8 mouse cellular contexts compared by ENCODE assay signal in the genomic region with DNA sequence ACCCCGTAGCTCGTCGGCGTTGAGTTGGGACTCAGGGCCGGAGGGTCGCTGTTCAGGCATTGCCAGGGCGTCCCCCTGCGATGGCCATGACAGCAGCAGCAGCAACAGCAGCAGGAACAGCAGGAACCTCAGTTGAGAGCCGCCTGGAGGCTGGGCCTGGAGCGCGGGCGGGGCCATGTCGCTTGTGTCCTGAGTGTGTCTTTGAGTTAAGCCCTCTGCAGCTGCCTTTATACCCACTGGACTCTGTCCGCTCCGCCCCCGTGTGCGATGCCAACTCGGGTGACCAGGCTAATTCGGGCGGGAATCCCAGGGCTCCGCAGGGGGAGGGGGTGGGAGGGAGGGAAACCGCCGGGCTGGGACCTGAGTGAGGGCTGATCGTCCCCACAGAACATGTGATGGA. TPM values are rescaled to one million over a fixed set of nuclear protein-coding genes. Genes with fewer than 3 reads are reported as not detected.
A peak's percentile ranks its signal among the peaks of the same experiment; 100 is the strongest.
DNase-seq lines count a peak whose midpoint lies in the region; ATAC-seq and TF ChIP-seq lines count a peak whose summit lies in the region.
"Had no signal": no experiment of that assay in that cellular context is flagged by ENCODE, and none has a peak within 500 bp of the region (broad histone marks: within the 10 kb centered on the region; RNA-seq: fewer than 3 reads in every experiment).

No protein-coding gene starts in this region.

- peak overlapping the region; percentile 84 for H3K4me2 ChIP-seq in intestine, embryonic 15.5 days (replicated peaks)
- H3K4me2 ChIP-seq in liver, postnatal 0 days (ENCODE audit: low read depth, low read length) = peak overlapping the region; percentile 81

- peak overlapping the region; percentile 59; the same call in 1 of the 2 replicates for H3K27ac ChIP-seq in intestine, embryonic 15.5 days
- peak overlapping the region; percentile 89 for H3K27ac ChIP-seq in liver, postnatal 0 days (ENCODE audit: low read depth)

- DNase-seq in MN1 (ENCODE audit: low spot score) = peak; percentile 88
- DNase-seq in liver, postnatal 0 days = peak; percentile 76
- DNase-seq in urinary bladder, postnatal 25 days (ENCODE audit: low spot score) = no peak
- DNase-seq in right cerebral cortex, postnatal 14 days = no peak
- no peak for DNase-seq in gastrocnemius, postnatal 25 days

- peak; percentile 18 for ATAC-seq in intestine, embryonic 15.5 days
- ATAC-seq in liver, postnatal 0 days = peak; percentile 24

- no peaks in the 10 kb centered on the region for H3K9me3 ChIP-seq in E14TG2a.4 (ENCODE audit: low read length)
- no peaks in the 10 kb centered on the region for H3K9me3 ChIP-seq in intestine, embryonic 15.5 days
- H3K9me3 ChIP-seq in liver, postnatal 0 days (ENCODE audit: low read length) = no peaks in the 10 kb centered on the region

- 13% methylated on average over 24 of the region's 24 CpGs for WGBS in intestine, embryonic 15.5 days
- WGBS in liver, postnatal 0 days (ENCODE audit: insufficient replicate concordance) = 20% methylated on average over 18 of the region's 24 CpGs

- no peak for TF ChIP-seq EP300 in liver, postnatal 0 days (IDR thresholded peaks at IDR 0.05; ENCODE audit: low read depth)

- TF ChIP-seq CTCF in E14TG2a.4 (conservative IDR thresholded peaks at IDR 0.05; ENCODE audit: low read length) = no peak
- TF ChIP-seq CTCF in liver, postnatal 0 days (IDR thresholded peaks at IDR 0.05; ENCODE audit: low read depth) = no peak

- peak overlapping the region; percentile 17 for H3K9ac ChIP-seq in intestine, embryonic 15.5 days
- peak overlapping the region; percentile 45; the same call in 1 of the 2 replicates for H3K9ac ChIP-seq in liver, postnatal 0 days (replicated peaks)

- H3K36me3 ChIP-seq in E14TG2a.4 (ENCODE audit: insufficient read depth, low read length) = no peaks in the 10 kb centered on the region
- H3K36me3 ChIP-seq in intestine, embryonic 15.5 days = no peaks in the 10 kb centered on the region
- H3K36me3 ChIP-seq in liver, postnatal 0 days (replicated peaks; ENCODE audit: insufficient read depth, low read length) = no peaks in the 10 kb centered on the region

- peaks cover 5% of the 10 kb centered on the region; the same call in 1 of the 2 replicates for H3K27me3 ChIP-seq in E14TG2a.4 (ENCODE audit: insufficient read depth, low read length)
- no peaks in the 10 kb centered on the region for H3K27me3 ChIP-seq in intestine, embryonic 15.5 days (replicated peaks)
- H3K27me3 ChIP-seq in liver, postnatal 0 days (ENCODE audit: insufficient read depth, low read length) = no peaks in the 10 kb centered on the region

- peaks cover 58% of the 10 kb centered on the region for H3K4me1 ChIP-seq in E14TG2a.4 (replicated peaks; ENCODE audit: low read depth, low read length)
- peaks cover 43% of the 10 kb centered on the region for H3K4me1 ChIP-seq in intestine, embryonic 15.5 days (replicated peaks)
- peaks cover 49% of the 10 kb centered on the region for H3K4me1 ChIP-seq in liver, postnatal 0 days (ENCODE audit: insufficient read depth)

- H3K4me3 ChIP-seq in E14TG2a.4 (replicated peaks; ENCODE audit: low read length) = peak overlapping the region; percentile 76
- peak overlapping the region; percentile 22 for H3K4me3 ChIP-seq in intestine, embryonic 15.5 days (replicated peaks)
- H3K4me3 ChIP-seq in liver, postnatal 0 days (ENCODE audit: low read depth, low read length) = peak overlapping the region; percentile 50

RNA-seq across cellular contexts. Expression of a gene that starts 0.8 kb away (rescaled TPM):
- polyA plus RNA-seq in intestine, embryonic 15.5 days (2015; fragmentation: Nextera tagmentation; extraction: Ambion mirVana) = 2.3 and 2.9 TPM in 2 replicates
- polyA plus RNA-seq in liver, postnatal 0 days (2015; fragmentation: Nextera tagmentation; extraction: Ambion mirVana) = 2.1 and 2.3 TPM in 2 replicates
- total RNA-seq in gastrocnemius, postnatal 25 days (2021) = under 1 TPM in 1 of 2 experiments, not detected in 1; 0.33 TPM
- total RNA-seq: common myeloid progenitor, adult 5-6 weeks had no signal

RNA-seq across cellular contexts. Expression of a gene that starts 15.5 kb away (rescaled TPM):
- 2.4 and 2.5 TPM in 2 replicates for polyA plus RNA-seq in intestine, embryonic 15.5 days (2015; fragmentation: Nextera tagmentation; extraction: Ambion mirVana)
- polyA plus RNA-seq in liver, postnatal 0 days (2015; fragmentation: Nextera tagmentation; extraction: Ambion mirVana) = 9.8 and 10.4 TPM in 2 replicates
- total RNA-seq in gastrocnemius, postnatal 25 days (2021) = under 1 TPM; 0.54 to 0.56 TPM

RNA-seq across cellular contexts. Expression of a gene that starts 22.8 kb away (rescaled TPM):
- polyA plus RNA-seq in intestine, embryonic 15.5 days (2015; fragmentation: Nextera tagmentation; extraction: Ambion mirVana) = 86.9 and 91.7 TPM in 2 replicates
- polyA plus RNA-seq in liver, postnatal 0 days (2015; fragmentation: Nextera tagmentation; extraction: Ambion mirVana) = 32.5 and 35.4 TPM in 2 replicates
- total RNA-seq in gastrocnemius, postnatal 25 days (2021) = 10 to 100 TPM; 15.4 to 20.0 TPM

RNA-seq across cellular contexts. Expression of a gene that starts 28.8 kb away (rescaled TPM):
- polyA plus RNA-seq in intestine, embryonic 15.5 days (2015; fragmentation: Nextera tagmentation; extraction: Ambion mirVana) = 58.0 and 74.2 TPM in 2 replicates
- 31.0 and 32.2 TPM in 2 replicates for polyA plus RNA-seq in liver, postnatal 0 days (2015; fragmentation: Nextera tagmentation; extraction: Ambion mirVana)
- total RNA-seq in gastrocnemius, postnatal 25 days (2021) = 10 to 100 TPM; 18.6 to 22.6 TPM

RNA-seq across cellular contexts. Expression of a gene that starts 37.3 kb away (rescaled TPM):
- 123 and 130 TPM in 2 replicates for polyA plus RNA-seq in intestine, embryonic 15.5 days (2015; fragmentation: Nextera tagmentation; extraction: Ambion mirVana)
- 18.8 and 21.6 TPM in 2 replicates for polyA plus RNA-seq in liver, postnatal 0 days (2015; fragmentation: Nextera tagmentation; extraction: Ambion mirVana)
- total RNA-seq in gastrocnemius, postnatal 25 days (2021) = 10 to 100 TPM in 1 of 2 experiments, 1 to 10 TPM in 1; 4.7 to 10.3 TPM

Comparison
In these comparisons a context has a peak if more than half of its experiments do, and no peak if none do; other contexts are left out.
1. H3K4me3 ChIP-seq: peak in every context shown above with its lines; median percentile 76 in E14TG2a.4; 50 in liver, postnatal 0 days; 22 in intestine, embryonic 15.5 days.
2. DNase-seq: peak in MN1 (single experiment) and liver, postnatal 0 days (single experiment); none in urinary bladder, postnatal 25 days (single experiment), right cerebral cortex, postnatal 14 days (single experiment) and gastrocnemius, postnatal 25 days (single experiment).